Mouse (Mus musculus) kidney, postnatal 4 days (tissue): Measurements from ENCODE around the gene Foxe1.

Source experiments
- DNase-seq, 2 experiments: peaks; one replicate each; pipeline ENCODE4 v3.0.0; 2021; ENCODE audit warnings: mixed read lengths in 2 of 2

Gene Foxe1

GRCm38 (mm10) chr4:46343596-46344260, at the start of gene Foxe1:
Foxe1 (plus strand) TSS chr4:46343609.
- DNase-seq = peak; percentile 31 to 42

DNA sequence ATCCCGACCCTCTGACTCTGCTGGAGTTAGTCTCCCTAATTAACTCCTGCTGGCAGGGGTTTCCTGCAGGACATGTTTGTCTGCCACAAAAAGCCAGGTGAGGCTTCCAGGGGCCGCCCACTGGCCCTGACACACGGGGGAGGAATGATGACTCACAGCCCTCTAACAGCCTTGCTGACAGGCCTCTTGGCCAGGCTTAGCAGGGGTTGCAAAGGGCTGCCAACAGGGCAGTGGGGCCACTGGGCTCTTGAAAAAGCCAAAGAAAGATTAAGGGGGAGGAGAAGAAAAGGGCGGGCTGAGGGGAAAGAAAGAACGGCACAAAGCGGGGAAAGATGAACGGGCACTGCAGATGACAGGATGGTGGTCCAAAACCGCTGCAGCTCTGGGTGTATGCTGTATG, 39.3 kb upstream of the Foxe1 start:
- DNase-seq = peak; percentile 52 to 62

GRCm38 (mm10) chr4:46304757-46305384, 38.5 kb upstream of the Foxe1 start:
- peak; percentile 89 to 91 for DNase-seq

GRCm38 (mm10) chr4:46305436-46305835, 38.0 kb upstream of the Foxe1 start:
- no peak for DNase-seq

- DNase-seq = peak; percentile 8 to 9
These were observed 36.1 kb upstream of the Foxe1 start for GRCm38 (mm10) chr4:46307341-46307740.

DNA sequence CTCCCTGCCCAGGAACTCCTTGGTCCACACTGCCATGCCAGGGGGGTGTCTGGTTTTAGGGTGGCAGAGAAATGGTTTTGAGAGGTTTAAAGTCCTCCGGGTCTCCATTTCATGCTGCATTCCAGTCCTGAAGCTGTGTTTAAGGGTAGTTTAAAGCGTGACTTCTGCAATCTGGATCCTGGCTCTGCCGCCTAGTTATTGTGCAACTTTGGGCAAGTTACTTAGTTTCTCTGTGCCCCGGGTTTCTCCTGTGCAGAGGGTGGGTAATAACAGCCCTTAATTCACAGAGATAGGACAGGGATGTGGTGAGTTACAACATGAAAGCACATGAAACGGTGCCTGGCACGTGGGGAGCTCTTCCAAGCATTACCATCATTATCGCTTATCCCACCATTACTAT, 35.5 kb upstream of the Foxe1 start:
- DNase-seq = no peak

DNA sequence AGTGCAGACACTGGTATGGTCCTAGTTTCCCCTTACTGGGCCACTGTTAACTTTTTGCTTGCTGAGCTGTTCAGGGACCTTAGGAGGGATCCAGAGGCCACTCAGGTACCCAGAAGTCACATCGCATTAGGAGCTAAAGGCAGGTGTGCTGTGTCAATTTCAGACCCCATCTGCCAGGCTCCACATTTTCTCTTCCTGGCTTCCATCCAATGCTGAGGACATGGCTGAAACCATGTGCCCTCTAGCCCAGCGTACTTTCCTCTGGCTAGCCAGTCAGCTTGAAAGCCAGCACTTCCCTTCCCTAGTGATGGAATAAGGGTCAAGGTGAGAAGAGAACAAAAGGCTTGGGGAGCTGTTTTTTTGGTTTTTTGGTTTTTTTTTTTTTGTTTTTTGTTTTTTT, 31.8 kb upstream of the Foxe1 start:
- no peak for DNase-seq

GRCm38 (mm10) chr4:46321730-46322389, 21.5 kb upstream of the Foxe1 start:
- no peak for DNase-seq

- no peak for DNase-seq
These were observed 20.7 kb upstream of the Foxe1 start for GRCm38 (mm10) chr4:46322715-46323114.

- no peak for DNase-seq
These were observed 14.5 kb upstream of the Foxe1 start for GRCm38 (mm10) chr4:46328906-46329305.

DNA sequence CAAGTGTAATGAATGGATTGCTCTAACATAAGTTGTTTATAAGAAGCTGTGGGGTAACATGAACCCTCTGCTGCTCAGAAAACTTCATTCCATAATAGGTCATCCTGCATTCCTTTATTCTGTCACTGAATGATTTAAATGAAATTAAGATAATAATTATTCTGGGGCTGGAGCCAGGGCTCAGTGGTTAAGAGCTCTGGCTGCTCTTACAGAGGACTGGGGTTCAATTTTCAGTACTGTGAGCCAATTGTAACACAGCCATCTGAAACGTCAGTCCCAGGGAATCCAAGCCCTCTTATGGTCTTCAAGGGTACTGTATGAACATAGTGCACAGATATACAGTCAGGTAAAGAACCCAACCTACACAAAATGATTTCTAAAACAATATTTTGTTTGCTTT, 7.6 kb upstream of the Foxe1 start:
- DNase-seq = peak; percentile 32 to 34

DNA sequence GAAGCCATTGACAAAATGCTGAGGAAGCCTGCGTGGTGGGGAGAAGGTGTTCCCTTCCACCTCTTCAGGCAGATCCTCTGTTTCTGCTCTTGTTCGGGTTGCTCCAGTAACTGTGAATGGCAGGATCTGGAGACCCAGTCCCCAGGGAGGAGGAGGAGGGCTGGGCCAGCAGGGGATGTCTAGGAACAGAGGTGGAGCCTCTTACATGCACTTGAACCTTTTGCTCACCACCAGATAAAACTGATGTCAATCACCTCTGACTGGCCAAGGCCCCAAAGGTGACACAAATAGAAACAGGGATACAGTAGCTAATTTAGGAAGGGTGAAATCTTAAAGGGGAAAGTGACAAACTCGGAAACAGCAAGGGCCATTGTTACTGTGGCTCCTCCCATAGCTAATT, 5.4 kb upstream of the Foxe1 start:
- DNase-seq = no peak

DNA sequence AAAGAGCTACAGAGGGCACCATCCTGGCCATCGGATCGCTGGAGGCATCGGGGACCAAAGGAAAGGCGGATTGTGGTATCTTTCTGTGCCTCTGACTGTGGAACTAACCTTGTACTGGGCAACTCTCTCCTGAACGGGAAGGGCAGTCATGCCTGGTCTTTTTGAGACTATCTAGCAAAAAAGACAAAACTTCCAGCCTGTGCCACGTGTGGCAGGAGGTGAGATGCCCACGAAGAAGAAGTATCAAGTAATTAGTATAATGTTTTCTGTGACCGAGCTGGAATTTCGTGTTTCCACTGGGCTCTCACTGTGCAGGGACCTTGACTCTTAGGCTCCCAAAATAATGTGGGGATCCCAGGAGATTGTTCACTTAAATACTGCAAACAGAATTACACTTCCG, 4.4 kb upstream of the Foxe1 start:
- DNase-seq = no peak

DNA sequence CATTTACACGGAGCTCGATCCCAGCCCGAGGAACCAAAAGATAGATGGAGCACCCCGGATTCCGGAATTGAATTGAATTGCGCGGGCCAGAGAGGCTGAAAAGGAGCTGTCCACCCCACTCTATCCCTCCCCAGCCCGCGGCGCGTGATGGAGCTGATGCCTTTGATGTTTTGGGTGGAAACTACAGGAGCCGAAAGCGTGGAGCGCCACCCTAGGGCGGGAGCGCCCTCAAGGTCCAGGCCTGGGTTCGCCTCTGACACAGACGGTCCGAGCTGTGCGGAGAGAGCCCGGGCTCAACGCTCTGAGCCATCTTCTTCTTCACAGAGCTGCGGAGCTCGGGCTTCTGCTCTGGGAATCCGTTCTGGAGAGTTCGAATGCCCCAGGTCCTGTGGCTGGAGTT, 3.8 kb upstream of the Foxe1 start:
- DNase-seq = peak; percentile 19 to 29

DNA sequence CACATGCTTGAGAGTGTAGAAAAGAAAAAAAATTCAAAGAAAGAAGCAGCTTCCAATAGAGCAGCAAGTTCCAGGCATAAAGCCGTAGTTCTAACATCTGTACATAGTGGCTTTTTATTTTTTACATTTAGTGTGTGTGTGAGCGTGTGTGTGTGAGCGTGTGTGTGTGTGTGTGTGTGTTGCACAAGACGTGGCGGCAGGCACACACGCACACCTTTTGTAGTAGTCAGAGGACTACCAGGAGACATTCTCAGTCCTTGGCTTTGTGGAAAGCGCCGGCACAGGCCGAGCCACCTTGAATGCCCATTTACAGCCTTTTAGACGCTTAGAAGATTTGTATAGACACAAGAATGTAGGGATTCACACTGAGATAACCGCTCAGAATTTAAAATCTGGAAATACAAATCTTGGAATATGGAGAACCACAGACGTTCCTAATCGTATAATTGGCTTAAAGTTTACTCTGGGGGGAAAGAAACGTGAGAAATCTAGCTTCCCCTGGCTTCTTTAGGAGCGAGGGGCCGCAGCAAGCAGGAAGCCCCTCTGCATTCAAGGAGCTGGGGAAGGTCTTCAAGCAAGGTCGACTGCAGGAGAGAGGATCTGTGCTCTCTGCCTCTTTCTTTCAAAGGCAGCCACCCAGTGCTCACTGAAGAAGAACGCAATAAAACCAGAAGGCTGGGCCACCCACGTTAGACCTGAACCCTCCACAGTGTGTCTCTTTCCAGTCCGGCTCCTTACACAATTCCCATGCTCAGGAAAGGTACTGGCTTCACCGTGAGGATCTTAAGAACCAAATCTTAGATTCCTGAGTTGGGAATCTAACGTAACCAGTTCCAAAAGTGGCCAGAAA, 1.4 kb upstream of the Foxe1 start:
- DNase-seq = peak in 1 of 2 experiments; percentile 25

GRCm38 (mm10) chr4:46342711-46343286, 610 bp upstream of the Foxe1 start:
- peak; percentile 29 to 35 for DNase-seq

DNA sequence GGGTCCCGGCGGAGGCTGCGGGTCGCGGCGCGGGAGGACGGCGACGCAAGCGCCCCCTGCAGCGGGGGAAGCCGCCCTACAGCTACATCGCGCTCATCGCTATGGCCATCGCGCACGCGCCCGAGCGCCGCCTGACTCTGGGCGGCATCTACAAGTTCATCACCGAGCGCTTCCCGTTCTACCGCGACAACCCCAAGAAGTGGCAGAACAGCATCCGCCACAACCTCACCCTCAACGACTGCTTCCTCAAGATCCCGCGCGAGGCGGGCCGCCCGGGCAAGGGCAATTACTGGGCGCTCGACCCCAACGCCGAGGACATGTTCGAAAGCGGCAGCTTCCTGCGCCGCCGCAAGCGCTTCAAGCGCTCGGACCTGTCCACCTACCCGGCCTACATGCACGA, 879 bp downstream of the Foxe1 start:
- peak; percentile 43 to 58 for DNase-seq

DNA sequence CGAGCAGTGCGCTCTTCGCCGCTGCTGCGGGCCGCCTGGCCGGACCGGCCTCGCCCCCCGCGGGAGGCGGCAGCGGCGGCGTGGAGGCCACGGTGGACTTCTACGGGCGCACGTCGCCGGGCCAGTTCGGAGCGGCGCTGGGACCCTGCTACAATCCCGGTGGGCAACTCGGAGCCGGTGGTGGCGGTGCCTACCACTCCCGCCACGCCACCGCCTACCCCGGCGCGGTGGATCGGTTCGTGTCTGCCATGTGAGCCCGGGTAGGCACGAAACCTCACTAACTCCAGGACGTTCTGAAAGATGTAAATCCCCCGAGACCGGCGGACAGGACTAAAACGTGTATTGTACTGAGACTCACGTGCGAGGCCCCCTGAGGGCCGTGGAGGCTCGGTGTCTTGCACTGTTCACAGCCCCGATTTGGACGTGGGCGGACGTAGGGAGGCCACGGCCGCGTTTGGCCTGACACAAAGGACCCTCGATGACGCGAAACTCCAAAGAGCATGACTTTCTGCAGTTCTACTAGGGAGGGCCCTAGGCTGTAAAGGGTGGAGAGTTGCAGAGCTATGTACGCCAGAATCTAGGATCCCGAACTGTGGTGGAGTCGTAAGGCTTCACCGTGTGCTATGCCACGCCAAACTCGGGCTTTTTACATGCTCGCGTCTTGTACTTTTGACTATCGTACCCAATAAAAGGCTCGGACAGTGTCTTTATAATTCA, 1.8 kb downstream of the Foxe1 start:
- peak in 1 of 2 experiments; percentile 23 for DNase-seq

DNA sequence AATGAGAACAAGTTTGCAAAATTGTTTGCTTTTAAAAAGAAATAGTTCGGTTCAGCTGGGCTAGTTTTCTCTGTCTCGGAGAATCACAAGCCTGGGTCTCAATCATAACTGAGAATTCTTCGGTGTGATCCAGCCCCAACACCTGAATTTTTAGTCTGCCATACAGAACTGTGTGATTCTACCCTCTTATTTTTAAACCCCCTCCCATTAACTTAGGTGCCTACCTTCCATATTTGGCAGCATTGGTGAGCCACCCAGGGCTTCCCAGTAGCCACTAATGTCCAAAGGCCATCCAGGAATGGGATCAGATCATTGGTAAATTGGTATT, 2.3 kb downstream of the Foxe1 start:
- DNase-seq = no peak

DNA sequence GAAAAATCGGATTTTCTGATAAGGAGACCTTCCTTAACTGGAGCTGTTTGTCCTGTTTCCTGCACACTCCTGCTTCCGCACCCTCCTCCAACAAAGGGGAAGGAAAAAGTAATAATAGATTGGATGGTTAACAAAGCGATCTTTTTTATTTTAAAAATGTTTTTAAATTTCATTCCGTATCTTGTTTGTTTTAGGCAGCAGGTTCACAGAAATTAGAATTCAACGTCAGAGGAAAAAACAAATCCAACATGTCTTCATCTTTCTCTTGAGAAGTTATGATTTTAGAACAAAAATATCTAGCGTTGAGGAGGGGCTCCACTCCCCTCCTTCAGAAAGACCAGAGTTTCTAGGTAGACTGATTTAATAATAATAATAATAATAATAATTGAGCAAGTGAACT, 2.8 kb downstream of the Foxe1 start:
- DNase-seq = no peak

DNA sequence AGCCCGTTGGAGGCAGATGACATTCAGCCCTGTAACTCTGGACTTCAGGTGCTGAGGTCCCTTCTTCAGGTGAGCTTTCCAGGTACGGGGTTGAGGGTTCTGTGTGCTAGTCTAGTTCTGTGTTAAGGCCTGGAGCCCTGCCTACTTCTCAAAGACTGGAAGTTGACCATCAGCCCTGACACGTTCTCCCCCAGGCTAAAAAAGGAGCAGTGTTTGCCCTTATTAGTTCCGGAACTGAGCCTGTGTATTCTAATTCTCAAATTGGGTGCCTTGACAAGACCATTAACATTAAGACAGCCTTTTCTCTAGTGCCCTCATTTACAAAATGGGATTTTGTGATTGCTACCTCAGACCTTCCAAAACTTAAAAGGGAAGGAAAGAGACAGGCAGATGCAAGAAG, 3.7 kb downstream of the Foxe1 start:
- DNase-seq = no peak
